Mouse (Mus musculus) limb, embryonic 13.5 days (tissue): ENCODE measurements around the gene Nup93. TPM values are rescaled to one million over a fixed set of nuclear protein-coding genes. Genes with fewer than 3 reads are reported as not detected.

Experiments
- ATAC-seq: fragments of 200-750 bp; cut with Nextera tagmentation; 2 replicates; pipeline ENCODE4 v1.8.0; 2017; ENCODE audit warnings: low read depth, moderate number of reproducible peaks, moderate TSS enrichment; ENCODE audit not compliant: low FRiP score
- H3K27ac ChIP-seq: fragments of 300-500 bp; sonication (generic); 2 replicates; pipeline ENCODE4 v1.5.1; 2015; ENCODE audit warnings: inconsistent platforms, mild to moderate bottlenecking, moderate library complexity
- H3K27me3 ChIP-seq: fragments of 300-500 bp; sonication (generic); 2 replicates; pipeline ENCODE4 v1.6.1; 2015; ENCODE audit warnings: mild to moderate bottlenecking, inconsistent platforms
- H3K36me3 ChIP-seq: fragments of 300-500 bp; sonication (generic); 2 replicates; pipeline ENCODE4 v1.6.1; 2015; ENCODE audit warnings: inconsistent platforms, mild to moderate bottlenecking, moderate library complexity
- H3K4me1 ChIP-seq: fragments of 300-500 bp; sonication (generic); 2 replicates; pipeline ENCODE4 v1.6.1; 2015; ENCODE audit warnings: inconsistent platforms
- H3K4me2 ChIP-seq: fragments of 300-500 bp; sonication (generic); replicated peaks from 2 replicates; pipeline ENCODE4 v1.6.1; 2015; ENCODE audit warnings: inconsistent platforms, mild to moderate bottlenecking, moderate library complexity
- H3K4me3 ChIP-seq: fragments of 300-500 bp; sonication (generic); 2 replicates; pipeline ENCODE4 v1.5.1; 2015; ENCODE audit warnings: moderate library complexity, mild to moderate bottlenecking, inconsistent platforms
- H3K9ac ChIP-seq: fragments of 300-500 bp; sonication (generic); 2 replicates; pipeline ENCODE4 v1.6.1; 2015; ENCODE audit warnings: mild to moderate bottlenecking, inconsistent platforms
- H3K9me3 ChIP-seq: fragments of 300-500 bp; sonication (generic); 2 replicates; pipeline ENCODE4 v1.6.1; 2016; ENCODE audit warnings: inconsistent platforms
- WGBS: fragments of 180-500 bp; shearing (Covaris S2); methylation state at CpG from one replicate; pipeline ENCODE4 v1.1.7; 2015; 5-methylcytosine and 5-hydroxymethylcytosine counted together
- polyA plus RNA-seq: library from polyadenylated mRNA; unstranded; fragments of >200 nt; fragmentation: Nextera tagmentation; extraction: Ambion mirVana; gene quantifications from 2 replicates; pipeline ENCODE4 v1.2.1, GENCODE M21; 2015

The Nup93 gene
- polyA plus RNA-seq, 1 experiment from 2014 or later: 99.2 TPM

DNA sequence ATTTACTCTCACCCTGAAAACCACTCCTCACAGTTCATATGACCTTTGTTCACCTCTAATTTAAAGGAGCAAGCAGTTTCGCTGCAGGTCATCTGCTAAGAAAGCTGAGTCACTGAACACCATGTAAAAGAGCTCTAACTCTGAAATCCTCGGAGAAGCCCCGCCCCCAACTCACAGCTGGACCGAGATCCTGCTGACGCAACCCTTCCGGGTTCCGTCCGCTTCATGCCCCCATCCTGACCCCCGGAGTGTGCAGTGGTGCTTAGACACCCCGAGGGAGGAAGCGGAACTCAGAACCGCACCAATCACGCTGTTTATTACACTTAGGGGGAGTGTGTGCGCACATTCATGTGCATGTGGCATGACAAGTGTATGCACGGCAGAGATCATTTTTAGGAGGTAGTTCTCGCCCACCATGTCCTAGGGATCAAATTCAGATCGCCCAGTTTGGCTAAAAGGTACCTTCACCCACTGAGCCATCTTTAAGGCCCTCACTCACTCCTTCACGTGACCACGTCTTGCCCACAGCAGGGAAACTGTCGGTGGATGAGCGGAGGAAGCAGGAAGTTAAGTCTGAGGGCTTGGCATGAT, 23.2 kb upstream of the Nup93 start:
- Histone ChIP-seq H3K4me3 (peak overlapping the region; percentile 24), H3K4me2 (peak overlapping the region; percentile 56), H3K27ac (no peak overlapping the region), H3K9me3 (no peaks in the 10 kb centered on the region), H3K27me3 (peaks cover 29% of the 10 kb centered on the region), H3K36me3 (no peaks in the 10 kb centered on the region), H3K4me1 (peaks cover 33% of the 10 kb centered on the region), H3K9ac (no peak overlapping the region)
- no peak for ATAC-seq
- WGBS: 20% methylated on average over 21 of the region's 21 CpGs

DNA sequence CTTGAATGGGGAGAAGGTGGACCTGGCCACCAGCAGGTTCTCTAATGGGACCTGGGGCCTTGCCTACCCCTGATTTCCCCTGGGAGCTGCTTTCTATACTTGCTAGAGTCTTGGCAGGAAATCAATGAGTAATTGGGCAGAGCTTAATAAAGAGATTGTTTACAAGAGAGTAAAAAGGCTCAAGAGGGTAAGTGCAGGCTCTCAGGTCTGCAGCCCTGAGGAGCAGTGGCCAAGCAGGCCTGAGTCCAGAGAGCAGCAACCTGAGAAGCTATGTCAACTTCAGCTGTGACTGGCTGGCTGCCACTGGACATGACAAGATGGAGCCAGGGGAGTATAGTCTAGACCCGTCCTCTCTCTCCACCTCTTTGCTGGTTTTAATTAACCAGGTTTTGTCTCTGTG, 21.4 kb upstream of the Nup93 start:
- Histone ChIP-seq H3K4me1 (peaks cover 17% of the 10 kb centered on the region), H3K4me3 (no peak overlapping the region), H3K27me3 (peaks cover 12% of the 10 kb centered on the region), H3K36me3 (no peaks in the 10 kb centered on the region), H3K9me3 (no peaks in the 10 kb centered on the region), H3K9ac (no peak overlapping the region), H3K4me2 (no peak overlapping the region), H3K27ac (no peak overlapping the region)
- 16% methylated on average over 1 of the region's 1 CpGs for WGBS
- no peak for ATAC-seq

DNA sequence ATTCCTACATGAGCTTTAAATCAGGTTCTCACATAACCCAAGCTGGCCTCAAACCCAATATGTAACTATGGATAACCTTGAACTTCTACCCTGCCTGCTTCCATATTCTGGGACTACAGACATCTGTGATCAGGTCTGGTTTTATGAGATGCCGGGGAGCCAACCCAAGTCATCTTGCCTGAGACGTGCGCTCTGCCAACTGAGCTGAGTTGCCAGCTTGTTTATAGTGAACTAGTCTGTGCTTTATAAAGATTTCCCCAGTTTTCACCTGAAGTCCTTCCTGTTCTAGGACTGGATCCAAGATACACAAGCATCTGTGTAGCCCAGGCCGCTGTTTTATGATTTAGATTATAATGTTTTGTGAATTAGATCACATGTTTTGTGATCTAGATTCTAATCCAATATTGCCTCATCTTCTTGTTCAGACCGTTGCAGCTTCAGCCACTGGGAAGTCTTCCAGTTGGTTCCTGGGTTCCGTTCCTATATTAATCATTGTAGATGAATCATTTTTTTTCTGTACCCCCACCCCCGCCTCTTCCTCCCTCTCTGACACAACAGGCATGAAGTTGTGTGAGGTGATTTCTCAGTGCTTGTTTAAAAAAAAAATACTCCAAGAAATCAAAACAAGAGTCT, 19.7 kb upstream of the Nup93 start:
- H3K27me3 ChIP-seq: peaks cover 3% of the 10 kb centered on the region
- H3K4me3 ChIP-seq: no peak overlapping the region
- H3K9ac ChIP-seq: no peak overlapping the region
- no peak overlapping the region for H3K27ac ChIP-seq
- H3K4me1 ChIP-seq: peaks cover 17% of the 10 kb centered on the region
- no peaks in the 10 kb centered on the region for H3K36me3 ChIP-seq
- ATAC-seq: no peak
- no peaks in the 10 kb centered on the region for H3K9me3 ChIP-seq
- H3K4me2 ChIP-seq: no peak overlapping the region
- 83% methylated on average over 7 of the region's 7 CpGs for WGBS

DNA sequence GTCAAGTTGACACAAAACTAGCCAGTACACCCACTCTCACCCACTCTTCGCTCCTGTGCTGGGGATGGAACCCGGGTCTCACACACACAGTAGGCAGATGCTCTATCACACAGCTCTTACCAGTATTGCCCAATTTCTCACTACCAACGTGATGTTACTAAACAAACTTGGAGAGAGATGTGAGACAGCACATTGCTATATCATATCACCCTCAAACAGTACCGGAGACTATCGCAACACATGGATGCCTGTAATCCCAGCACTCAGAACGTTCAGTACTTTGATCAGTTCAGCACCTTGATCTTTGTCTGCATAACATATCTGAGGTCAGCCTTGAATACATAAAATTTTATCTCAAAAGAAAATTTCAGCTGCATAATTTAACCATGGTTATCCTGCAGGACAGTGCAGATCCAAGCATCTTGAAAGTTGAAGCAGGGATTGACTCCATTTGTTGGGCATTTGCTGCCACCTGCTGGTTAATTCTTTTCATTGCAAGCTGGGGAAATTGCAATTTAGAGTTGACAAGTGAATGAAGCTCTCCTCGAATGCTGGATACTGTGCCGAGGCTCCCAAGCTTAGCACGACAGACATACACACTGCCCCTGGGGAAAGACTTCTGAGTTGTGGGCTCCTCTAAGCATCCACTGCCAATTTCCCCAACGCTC, 15.0 kb upstream of the Nup93 start:
- no peak overlapping the region for H3K4me3 ChIP-seq
- no peak overlapping the region for H3K4me2 ChIP-seq
- no peaks in the 10 kb centered on the region for H3K4me1 ChIP-seq
- ATAC-seq: no peak
- H3K9ac ChIP-seq: no peak overlapping the region
- no peaks in the 10 kb centered on the region for H3K27me3 ChIP-seq
- no peak overlapping the region for H3K27ac ChIP-seq
- H3K36me3 ChIP-seq: no peaks in the 10 kb centered on the region
- no peaks in the 10 kb centered on the region for H3K9me3 ChIP-seq
- 46% methylated on average over 10 of the region's 10 CpGs for WGBS

DNA sequence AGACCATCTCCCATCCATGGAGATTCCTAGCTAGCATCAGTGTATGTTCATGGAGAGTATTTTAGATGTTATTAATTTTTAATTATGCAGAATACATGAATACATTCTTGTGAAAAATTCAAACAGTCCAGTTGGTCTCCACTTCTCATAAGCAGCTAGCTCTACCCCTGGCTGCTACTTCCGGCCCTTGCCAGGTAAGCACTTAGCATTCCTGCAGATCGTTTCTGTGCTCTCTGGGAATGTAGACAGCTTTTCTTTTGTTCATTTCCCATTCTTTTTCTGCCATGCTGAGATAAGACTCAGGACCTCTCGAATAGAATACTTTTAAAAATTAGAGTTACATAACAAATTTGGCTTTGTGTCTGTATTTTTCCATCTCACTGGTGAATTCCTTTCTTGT, 10.3 kb upstream of the Nup93 start:
- Histone ChIP-seq H3K4me1 (no peaks in the 10 kb centered on the region), H3K9ac (no peak overlapping the region), H3K36me3 (no peaks in the 10 kb centered on the region), H3K9me3 (no peaks in the 10 kb centered on the region), H3K27me3 (no peaks in the 10 kb centered on the region), H3K4me2 (no peak overlapping the region), H3K4me3 (no peak overlapping the region), H3K27ac (no peak overlapping the region)
- no peak for ATAC-seq
- WGBS: 61% methylated on average over 3 of the region's 3 CpGs

DNA sequence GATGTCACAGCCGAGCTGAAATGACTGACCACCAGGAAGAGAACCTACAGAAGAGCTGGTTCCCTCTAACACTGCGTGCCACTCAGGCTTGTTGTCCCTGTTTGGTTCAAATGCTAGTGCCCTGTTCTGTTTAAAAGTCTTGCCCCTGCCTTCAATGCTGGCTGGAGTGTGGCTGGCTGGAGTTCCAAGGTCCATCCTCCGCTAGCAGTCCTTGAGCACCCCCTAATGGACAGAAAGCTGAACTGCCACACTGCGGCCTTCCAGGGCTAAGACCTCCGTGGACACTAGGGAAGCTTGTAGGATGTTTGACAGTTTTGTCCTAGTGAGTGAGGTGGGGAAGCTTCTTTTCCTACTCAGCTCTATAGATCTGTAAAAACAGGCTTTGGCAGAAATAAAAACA, 8.6 kb upstream of the Nup93 start:
- no peaks in the 10 kb centered on the region for H3K4me1 ChIP-seq
- no peaks in the 10 kb centered on the region for H3K27me3 ChIP-seq
- no peaks in the 10 kb centered on the region for H3K36me3 ChIP-seq
- H3K9ac ChIP-seq: no peak overlapping the region
- no peak overlapping the region for H3K4me3 ChIP-seq
- H3K9me3 ChIP-seq: no peaks in the 10 kb centered on the region
- no peak overlapping the region for H3K4me2 ChIP-seq
- H3K27ac ChIP-seq: no peak overlapping the region
- ATAC-seq: no peak
- 18% methylated on average over 5 of the region's 5 CpGs for WGBS

DNA sequence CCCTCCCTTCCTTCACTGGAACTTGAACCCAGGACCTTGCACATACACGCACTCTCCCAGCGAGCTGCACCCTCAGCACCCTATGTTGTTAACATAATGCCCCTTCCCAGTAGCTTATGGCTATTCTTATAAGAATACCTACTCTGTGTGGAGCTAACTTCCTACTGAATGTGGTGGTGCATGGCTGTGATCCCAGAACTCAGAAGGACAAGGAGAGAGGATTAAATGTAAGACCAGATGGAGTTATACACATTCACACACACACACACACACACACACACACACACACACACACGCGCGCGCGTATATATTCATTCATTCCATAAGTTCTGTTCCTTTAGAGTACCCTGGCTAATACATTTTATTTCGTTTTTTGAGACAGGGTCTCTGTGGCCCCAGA, 8.1 kb upstream of the Nup93 start:
- H3K4me1 ChIP-seq: no peaks in the 10 kb centered on the region
- no peak overlapping the region for H3K27ac ChIP-seq
- no peak overlapping the region for H3K9ac ChIP-seq
- H3K36me3 ChIP-seq: no peaks in the 10 kb centered on the region
- no peak overlapping the region for H3K4me2 ChIP-seq
- ATAC-seq: 0 out of 2 replicates have a peak, but pooled peaks have one; percentile 11
- WGBS: 69% methylated on average over 8 of the region's 8 CpGs
- no peak overlapping the region for H3K4me3 ChIP-seq
- no peaks in the 10 kb centered on the region for H3K9me3 ChIP-seq
- no peaks in the 10 kb centered on the region for H3K27me3 ChIP-seq

DNA sequence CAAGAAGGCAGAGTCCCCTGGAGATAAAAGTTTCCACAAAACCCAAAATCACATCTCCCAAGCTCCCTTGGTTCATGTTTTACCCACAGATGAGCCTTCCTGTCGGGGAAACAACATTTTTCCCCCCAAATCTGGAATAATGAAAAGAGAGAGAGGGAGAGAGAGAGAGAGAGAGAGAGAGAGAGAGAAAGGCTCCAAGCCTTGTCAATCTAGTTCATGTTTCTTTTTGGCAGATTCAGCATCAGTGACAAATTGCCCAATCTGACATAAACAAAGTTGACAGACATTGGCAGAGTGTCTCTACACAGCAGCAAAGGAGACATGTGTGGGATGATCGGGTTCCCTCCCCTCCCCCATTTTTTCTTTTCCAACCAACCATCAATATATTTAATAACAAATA, 6.9 kb upstream of the Nup93 start:
- 73% methylated on average over 2 of the region's 2 CpGs for WGBS
- no peaks in the 10 kb centered on the region for H3K36me3 ChIP-seq
- no peak overlapping the region for H3K4me2 ChIP-seq
- H3K9me3 ChIP-seq: no peaks in the 10 kb centered on the region
- no peaks in the 10 kb centered on the region for H3K27me3 ChIP-seq
- no peak overlapping the region for H3K4me3 ChIP-seq
- ATAC-seq: no peak
- no peak overlapping the region for H3K27ac ChIP-seq
- H3K4me1 ChIP-seq: no peaks in the 10 kb centered on the region
- no peak overlapping the region for H3K9ac ChIP-seq

DNA sequence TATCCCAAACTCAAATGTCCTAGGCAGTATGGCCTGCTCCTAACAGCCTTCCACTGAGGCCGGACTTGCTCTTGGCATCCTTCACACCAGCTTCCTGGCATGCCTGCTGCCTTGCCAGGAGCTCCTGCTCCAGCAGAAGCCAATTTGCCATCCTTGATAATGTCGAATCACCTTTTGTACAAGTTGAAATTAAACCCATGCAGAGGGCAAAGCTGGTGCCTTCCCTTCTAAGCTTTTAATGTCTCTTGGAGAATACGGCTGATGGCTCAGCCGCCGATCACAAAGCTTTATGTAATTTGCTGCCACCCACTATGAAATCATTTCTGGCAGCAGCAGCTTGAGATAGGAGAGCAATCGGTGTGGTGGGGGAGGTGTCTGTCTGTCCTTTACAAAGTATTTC, 4.7 kb upstream of the Nup93 start:
- H3K9ac ChIP-seq: no peak overlapping the region
- no peaks in the 10 kb centered on the region for H3K9me3 ChIP-seq
- H3K36me3 ChIP-seq: no peaks in the 10 kb centered on the region
- H3K4me2 ChIP-seq: no peak overlapping the region
- no peak for ATAC-seq
- no peaks in the 10 kb centered on the region for H3K27me3 ChIP-seq
- H3K27ac ChIP-seq: no peak overlapping the region
- H3K4me3 ChIP-seq: no peak overlapping the region
- 79% methylated on average over 6 of the region's 6 CpGs for WGBS
- peaks cover 4% of the 10 kb centered on the region for H3K4me1 ChIP-seq

DNA sequence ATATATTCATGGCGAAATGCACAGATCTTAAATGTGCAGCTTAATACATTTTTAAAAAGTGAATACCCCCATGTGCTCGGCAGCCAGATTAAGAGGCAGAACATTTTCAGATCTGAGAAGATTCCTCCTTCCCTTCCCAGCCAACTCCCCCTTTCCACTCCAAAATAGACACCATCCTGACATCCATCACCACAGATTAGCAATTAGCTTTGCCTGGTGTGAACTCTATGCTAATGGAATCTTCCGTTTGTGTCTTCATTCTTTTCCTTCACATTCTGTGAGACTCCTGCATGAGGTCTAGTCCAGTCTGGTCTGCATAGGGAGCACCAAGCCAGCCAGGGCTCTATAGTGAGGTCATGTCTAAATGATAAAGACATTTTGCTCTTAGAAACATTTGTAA, 4.1 kb upstream of the Nup93 start:
- Histone ChIP-seq H3K27ac (no peak overlapping the region), H3K4me2 (no peak overlapping the region), H3K4me3 (no peak overlapping the region), H3K36me3 (no peaks in the 10 kb centered on the region), H3K9ac (no peak overlapping the region), H3K9me3 (no peaks in the 10 kb centered on the region), H3K27me3 (no peaks in the 10 kb centered on the region), H3K4me1 (peaks cover 8% of the 10 kb centered on the region)
- WGBS: 65% methylated on average over 3 of the region's 3 CpGs
- ATAC-seq: no peak

DNA sequence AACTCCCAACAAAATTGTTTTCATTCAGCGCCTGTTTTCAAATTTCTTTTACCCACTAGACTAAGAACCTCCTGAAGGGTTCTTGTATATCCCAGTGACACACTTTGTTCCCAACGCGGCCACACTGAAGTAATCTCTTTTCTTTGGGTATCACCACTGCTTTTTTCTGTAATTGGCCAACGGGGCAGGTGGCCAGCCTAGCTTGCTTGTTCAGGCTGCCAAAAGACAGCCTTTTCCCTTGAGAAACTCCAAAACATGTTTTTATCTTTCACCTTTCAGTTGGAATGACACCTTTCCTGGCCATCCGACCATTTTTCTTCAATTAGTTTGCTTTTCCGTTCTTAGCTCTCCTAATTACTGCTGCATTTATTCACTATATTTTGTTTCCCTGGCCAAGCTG, 545 bp upstream of the Nup93 start:
- Histone ChIP-seq H3K36me3 (no peaks in the 10 kb centered on the region), H3K4me1 (peaks cover 20% of the 10 kb centered on the region), H3K9ac (no peak overlapping the region), H3K27me3 (no peaks in the 10 kb centered on the region), H3K4me2 (peak overlapping the region; percentile 89), H3K27ac (no peak overlapping the region), H3K9me3 (no peaks in the 10 kb centered on the region), H3K4me3 (peak overlapping the region; percentile 83)
- WGBS: 70% methylated on average over 6 of the region's 6 CpGs
- no peak for ATAC-seq

DNA sequence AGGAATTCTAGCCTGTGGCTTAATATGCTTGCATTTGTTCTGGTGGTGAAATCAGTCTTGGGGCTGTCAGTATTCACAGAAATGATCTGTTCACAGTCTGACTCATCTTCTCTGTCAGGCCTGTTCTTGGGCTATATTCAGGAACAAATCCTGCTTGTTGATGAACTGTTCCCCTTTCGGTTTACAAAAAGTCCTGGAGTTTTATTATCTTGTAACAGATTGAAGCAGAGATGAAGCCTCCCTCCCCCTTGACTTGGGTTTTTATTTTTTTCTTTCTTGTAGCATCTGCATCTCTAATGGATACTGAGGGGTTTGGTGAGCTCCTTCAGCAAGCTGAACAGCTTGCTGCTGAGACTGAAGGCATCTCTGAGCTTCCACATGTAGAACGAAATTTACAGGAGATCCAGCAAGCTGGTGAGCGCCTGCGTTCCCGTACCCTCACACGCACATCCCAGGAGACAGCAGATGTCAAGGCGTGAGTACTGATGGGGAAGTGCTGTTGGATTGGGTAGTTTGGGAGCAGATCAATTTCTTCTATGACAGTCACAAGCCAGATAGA, 13.1 kb downstream of the Nup93 start:
- H3K9ac ChIP-seq: no peak overlapping the region
- no peak overlapping the region for H3K4me3 ChIP-seq
- H3K4me1 ChIP-seq: no peaks in the 10 kb centered on the region
- no peak overlapping the region for H3K27ac ChIP-seq
- H3K36me3 ChIP-seq: peaks cover 20% of the 10 kb centered on the region
- ATAC-seq: no peak
- H3K27me3 ChIP-seq: no peaks in the 10 kb centered on the region
- no peak overlapping the region for H3K4me2 ChIP-seq
- 85% methylated on average over 7 of the region's 7 CpGs for WGBS
- H3K9me3 ChIP-seq: no peaks in the 10 kb centered on the region
